Mouse (Mus musculus) c-Kit-negative CD71-positive TER-119-positive erythroid progenitor cells, embryonic 14.5 days (primary cell): Measurements from ENCODE around the gene Terb2.
A peak's percentile ranks its signal among the peaks of the same experiment; 100 is the strongest.

ENCODE experiments used
- DNase-seq: peaks from one replicate; pipeline ENCODE4 v3.0.0-alpha.2; 2013; ENCODE audit warnings: low read depth, low spot score

The Terb2 gene

DNA sequence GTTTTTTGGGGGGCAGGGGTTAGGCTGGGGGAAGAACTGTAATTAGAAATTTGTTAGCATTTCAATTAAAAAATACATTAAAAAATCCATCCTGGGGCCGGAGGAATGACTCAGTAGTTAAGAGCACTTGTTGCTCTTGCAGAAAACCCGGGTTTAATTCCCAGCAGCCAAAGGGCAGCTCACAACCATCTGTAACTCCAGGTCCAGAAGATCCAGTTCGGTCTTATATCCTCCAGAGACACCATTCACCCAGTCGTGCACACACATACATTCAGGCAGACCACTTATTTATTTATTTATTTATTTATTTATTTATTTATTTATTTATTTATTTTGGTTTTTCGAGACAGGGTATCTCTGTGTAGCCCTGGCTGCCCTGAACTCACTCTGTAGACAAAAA is 47.3 kb downstream of the Terb2 start:
- no peak for DNase-seq

DNA sequence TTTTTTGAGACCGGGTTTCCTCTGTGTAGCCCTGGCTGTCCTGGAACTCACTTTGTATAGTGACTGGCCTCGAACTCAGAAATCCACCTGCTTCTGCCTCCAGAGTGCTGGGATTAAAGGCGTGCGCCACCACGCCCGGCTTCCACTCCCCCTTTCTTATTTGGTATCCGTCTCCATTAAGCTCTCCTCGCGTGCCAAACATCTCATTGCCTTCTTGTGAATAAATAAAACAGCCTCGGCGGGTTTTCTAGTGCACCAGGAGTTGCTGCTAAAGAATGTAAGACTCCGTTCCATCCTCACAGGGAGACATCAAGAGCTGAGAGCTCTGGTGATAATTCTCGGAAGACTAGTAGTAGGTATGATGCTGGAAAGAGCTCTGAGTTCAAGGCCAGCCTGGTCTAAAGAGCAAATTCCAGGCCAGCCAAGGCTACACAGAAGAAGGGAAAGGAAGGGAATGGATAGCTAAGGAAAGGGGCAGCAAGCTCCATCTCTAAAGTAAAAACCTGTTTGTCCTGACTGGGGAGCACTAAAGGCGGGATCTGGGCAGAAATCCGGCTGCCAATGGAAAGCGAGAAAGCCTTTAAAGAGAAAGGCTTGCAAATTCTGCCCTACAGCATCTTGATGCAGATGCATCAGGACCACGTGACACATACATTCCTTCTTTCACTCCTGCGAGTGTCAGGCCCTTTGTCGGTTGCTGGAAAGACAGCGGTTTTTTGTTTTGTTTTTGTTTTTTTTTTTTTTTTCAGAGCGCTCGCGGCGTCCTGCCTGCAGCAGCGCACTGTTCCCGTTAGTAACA is 47.9 kb downstream of the Terb2 start:
- peak; percentile 21 for DNase-seq

DNA sequence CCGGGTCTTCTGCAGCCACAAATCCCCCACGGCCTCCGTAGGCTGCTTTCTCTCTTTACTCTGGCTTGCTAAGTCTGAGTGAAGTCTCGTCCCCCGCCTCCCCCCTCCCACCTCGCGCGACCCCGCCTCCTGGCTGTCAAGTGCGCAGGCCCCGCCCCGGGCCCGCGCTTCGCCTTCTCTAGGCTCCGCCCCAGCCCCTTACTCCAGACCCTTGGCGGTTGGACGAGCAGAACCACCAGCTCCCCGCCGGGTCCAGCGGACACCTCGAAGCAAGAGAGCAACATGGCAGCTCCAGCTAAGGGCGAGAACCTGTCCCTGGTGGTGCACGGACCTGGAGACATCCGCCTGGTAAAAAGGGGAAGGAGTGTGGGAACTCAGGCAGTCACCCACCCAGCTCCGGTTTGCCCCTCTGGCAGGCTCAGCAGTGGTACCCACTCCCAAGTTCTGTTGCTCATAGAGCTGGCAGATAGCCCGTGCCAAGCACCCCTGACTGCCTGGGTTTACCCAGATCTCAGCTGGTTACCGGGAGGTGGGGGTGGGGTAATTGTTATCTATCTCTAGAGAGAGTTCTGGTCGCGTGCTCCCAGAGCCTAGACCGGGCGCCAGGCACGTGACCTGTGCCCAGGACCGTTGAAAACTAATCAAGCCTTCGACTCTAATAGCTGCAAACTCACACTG is 48.7 kb downstream of the Terb2 start, which contains the start of gene Sord:
TSS of gene Sord (plus strand) at position 139 of the 678 bp plus-strand sequence.
- DNase-seq = peak; percentile 47

DNA sequence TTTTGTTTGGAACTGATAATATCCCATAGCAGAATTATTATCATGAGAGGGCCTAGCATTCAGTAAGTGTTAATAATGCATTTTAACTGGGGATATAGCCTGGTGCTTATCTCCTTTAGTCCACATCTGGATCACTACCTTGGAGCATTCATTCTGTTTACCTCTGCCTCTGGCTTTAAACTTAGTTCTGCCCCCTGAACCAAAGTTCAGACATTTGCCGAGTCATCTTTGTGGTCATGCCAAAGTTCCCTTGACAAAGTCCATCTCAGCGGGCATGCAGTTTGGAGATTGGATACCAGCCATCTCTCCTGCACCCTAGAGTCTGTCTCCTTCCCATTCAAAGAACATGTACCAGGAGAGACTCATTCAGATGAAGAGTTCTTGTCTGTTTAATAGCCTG is 49.4 kb downstream of the Terb2 start:
- peak; percentile 19 for DNase-seq

DNA sequence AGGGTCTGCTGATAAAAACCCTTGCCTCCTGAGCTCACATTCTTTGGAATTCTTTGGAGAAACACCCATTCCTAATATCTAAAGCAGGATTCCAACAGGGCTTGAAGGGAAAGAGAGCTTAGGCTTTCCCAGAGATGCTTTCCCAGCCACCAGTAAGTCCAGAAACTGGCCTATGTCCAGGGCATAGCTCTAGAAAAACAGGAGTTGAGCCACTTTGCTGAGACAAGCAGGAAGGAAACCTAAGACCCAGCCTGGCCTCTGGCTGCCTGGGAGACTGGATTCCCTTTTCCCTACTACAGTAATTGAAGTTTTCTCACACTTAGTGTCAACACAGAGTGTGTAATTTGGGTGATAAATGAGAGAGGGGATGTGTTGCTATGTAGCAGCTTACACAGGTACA is 50.2 kb downstream of the Terb2 start:
- DNase-seq = no peak

DNA sequence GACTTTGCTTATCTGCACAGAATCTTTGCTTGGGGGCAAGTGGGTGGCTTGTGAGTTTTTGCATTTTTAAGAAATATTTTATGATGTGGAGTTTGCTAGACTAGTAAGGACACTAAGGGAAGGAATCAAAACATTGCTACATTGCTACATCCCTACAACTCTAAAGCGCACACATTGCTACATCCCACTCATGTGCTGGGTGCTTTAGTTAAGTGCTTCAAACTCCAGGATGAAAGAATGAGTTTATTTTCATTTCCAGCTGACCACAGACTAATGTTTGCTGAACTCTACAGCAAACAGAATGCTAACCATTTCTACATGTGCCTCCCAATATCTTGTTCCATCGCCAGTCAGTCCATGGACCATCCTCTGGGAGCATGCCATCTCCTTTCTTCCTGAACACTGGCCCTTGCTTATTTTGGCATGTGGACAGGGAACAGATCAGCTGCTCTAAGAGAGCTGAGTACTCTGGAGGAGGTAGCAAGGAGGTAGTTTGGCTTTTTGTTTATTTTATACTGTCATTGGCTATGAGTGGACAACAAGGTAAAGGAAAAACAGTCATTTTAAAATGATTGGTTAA is 51.9 kb downstream of the Terb2 start:
- DNase-seq = no peak

DNA sequence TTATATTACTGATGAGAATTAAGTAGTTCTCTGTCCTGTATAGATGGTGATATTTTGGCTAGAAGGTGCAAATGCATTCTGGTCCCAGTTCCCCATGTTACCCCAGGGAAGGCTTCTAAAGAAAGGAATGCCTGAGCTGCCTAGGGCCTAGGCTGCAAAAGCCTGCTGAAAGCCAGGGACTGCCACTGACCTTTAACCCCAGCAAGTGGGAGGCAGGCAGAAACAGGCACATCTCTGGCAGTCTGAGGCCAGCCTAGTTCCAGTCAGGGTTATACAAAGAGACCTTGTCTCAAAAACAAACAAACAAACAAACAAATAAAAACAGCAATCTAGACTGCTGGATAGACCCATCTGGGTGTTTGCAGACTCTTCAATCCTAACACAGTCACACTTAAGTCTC is 54.7 kb downstream of the Terb2 start:
- no peak for DNase-seq

DNA sequence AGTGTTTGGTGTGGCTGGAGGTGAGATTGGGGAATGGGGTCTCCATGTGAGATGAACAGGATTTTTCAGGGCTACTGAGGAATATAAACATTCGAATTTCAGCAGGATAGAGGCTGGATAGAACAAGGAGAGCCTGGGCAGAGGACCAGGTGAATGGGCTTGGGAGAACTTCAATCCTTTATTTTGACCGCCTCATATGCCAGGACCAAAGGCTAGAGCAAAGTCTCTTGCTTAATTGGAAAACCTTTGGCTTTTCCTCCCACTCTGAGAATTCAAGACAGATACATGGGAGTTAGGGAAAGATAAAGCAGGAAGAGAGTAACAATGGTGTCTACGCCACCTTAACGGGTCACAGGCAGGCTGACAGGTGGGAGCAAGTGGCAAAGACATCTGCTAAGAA is 55.2 kb downstream of the Terb2 start:
- DNase-seq = no peak

DNA sequence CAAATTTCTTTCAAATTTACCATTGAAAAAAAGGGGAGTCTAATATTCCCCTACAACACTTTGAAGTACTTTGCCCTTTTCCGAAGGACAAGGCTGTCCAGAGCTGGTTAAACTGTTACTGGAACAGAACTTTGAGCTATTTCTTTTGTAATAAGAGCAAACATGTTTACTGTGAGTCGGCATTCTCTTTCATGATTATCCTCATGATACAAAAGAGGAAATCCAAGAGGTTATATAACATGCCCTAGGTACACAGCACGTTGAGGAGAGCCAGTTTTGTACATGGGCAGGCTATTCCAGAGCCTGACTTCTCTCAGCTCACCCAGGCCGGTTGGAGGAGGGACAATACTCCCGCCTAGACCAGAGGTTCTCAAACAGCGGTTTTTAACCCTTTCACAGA is 55.9 kb downstream of the Terb2 start:
- DNase-seq = no peak

DNA sequence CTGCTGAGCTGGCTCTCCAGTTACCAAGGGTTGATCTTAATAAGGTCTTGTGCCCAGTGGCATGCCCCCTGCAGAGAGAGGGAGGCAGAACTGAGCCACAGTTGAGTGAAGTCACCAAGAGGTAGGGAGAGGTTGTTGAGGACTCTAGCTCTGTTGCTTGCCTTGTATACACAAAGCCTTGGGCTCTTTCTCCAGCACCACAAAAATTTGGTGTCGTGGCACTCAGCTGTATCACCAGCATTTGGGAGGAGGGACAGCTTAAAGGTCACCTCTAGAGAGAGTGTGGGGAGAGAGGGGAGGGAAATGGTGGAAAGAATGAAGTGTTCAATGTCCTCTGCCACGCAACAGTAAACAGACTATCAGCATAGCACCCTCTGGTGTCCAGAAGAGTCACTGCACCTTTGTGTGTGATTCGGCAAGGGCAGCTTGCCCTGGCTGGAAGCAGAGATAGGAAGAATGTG is 57.6 kb downstream of the Terb2 start:
- DNase-seq = peak; percentile 56

DNA sequence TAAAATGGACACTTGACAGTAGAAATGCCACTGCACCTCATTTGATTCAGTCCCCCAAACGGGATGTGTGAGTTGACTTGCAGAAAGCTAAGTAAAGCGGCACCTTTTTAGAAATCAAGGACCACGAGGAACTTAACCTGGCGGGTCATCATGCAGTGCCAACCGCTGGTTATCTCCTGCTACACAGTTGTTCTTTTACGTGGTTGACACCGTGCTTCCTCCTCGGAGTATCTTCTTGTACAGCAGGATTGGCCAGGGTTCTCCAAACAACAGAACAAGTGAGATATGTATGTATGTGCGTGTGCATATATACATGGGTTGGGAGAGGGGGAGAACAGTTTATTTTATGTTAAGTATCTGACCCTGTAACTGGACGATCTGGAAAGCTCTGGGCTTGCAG is 61.7 kb downstream of the Terb2 start:
- no peak for DNase-seq

DNA sequence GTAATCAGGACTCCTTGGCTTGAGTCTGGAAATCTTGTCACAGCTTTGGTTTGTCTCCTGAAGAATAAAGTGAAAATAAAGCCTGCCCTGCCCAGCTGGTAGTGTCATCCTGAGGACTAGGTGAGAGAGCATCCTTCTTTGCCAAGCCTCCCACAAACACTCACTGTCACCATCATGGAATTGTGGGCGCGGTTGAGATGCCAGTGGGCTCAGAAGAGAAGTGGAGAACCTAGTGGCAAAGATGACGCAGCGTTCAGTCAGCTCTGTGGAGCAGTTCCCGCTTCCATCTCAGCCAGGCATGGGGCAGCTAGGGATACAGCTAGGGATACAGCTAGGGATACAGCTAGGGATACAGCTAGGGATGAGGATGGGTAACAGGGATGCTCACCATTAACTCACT is 69.9 kb downstream of the Terb2 start:
- DNase-seq = no peak
